In genomic region chr3:58169786-58170185, GRCm38 (mm10) we compare ENCODE assay signal across 24 mouse cellular contexts.
DNase-seq lines count a peak whose midpoint lies in the region; ATAC-seq and TF ChIP-seq lines count a peak whose summit lies in the region.
"Had no signal": no experiment of that assay in that cellular context is flagged by ENCODE, and none has a peak within 500 bp of the region (broad histone marks: within the 10 kb centered on the region; RNA-seq: fewer than 3 reads in every experiment).

No protein-coding gene starts in this region.

- H3K4me3 ChIP-seq in heart, embryonic 10.5 days = no peak overlapping the region
- no peak overlapping the region for H3K4me3 ChIP-seq in midbrain, embryonic 11.5 days (ENCODE audit: low read depth, low read length)
- H3K4me3 ChIP-seq in midbrain, postnatal 0 days (ENCODE audit: low read depth, low read length) = no peak overlapping the region
- H3K4me3 ChIP-seq: embryonic facial prominence, embryonic 10.5 days; embryonic facial prominence, embryonic 12.5 days; forebrain, embryonic 13.5 days; forebrain, embryonic 15.5 days had no signal

- intact Hi-C loops in left cerebral cortex, postnatal 25 days (cut with DNase I) = loop anchor here (10.0 kb wide), 1 partner anchor 85 kb away; no protein-coding TSS in a partner anchor

- 87% methylated on average over 6 of the region's 6 CpGs for WGBS in heart, embryonic 10.5 days
- WGBS in midbrain, embryonic 11.5 days = 77% methylated on average over 6 of the region's 6 CpGs
- 76% methylated on average over 6 of the region's 6 CpGs for WGBS in midbrain, postnatal 0 days

- no peak for TF ChIP-seq CTCF in midbrain, postnatal 0 days (IDR thresholded peaks at IDR 0.05)

- H3K27me3 ChIP-seq in heart, embryonic 10.5 days (ENCODE audit: insufficient read depth, poor library complexity, severe bottlenecking) = no peaks in the 10 kb centered on the region
- no peaks in the 10 kb centered on the region for H3K27me3 ChIP-seq in midbrain, embryonic 11.5 days (ENCODE audit: control insufficient read depth, insufficient read depth, low read length)
- no peaks in the 10 kb centered on the region for H3K27me3 ChIP-seq in midbrain, postnatal 0 days (ENCODE audit: insufficient read depth, low read length)
- H3K27me3 ChIP-seq: CH12.LX; embryonic facial prominence, embryonic 12.5 days; forebrain, embryonic 13.5 days; forebrain, embryonic 15.5 days; Patski had no signal

- peak; percentile 40; the same call in 1 of the 2 replicates for ATAC-seq in midbrain, embryonic 11.5 days (ENCODE audit: low FRiP score)
- no peak for ATAC-seq in midbrain, postnatal 0 days (ENCODE audit: low FRiP score)
- ATAC-seq: activated CD4-positive, CD25-positive, alpha-beta regulatory T cell, adult 4 months; CD4-positive, CD25-positive, alpha-beta regulatory T cell, adult 4 months; forebrain, embryonic 13.5 days; forebrain, embryonic 15.5 days; Patski had no signal

- no peaks in the 10 kb centered on the region for H3K9me3 ChIP-seq in heart, embryonic 10.5 days
- H3K9me3 ChIP-seq in midbrain, embryonic 11.5 days (ENCODE audit: control insufficient read depth, low read length) = no peaks in the 10 kb centered on the region
- no peaks in the 10 kb centered on the region for H3K9me3 ChIP-seq in midbrain, postnatal 0 days (ENCODE audit: low read length)
- H3K9me3 ChIP-seq: embryonic facial prominence, embryonic 10.5 days; embryonic facial prominence, embryonic 12.5 days; forebrain, embryonic 13.5 days; forebrain, embryonic 15.5 days; G1E had no signal

- H3K9ac ChIP-seq in midbrain, embryonic 11.5 days (ENCODE audit: low read length) = no peak overlapping the region
- no peak overlapping the region for H3K9ac ChIP-seq in midbrain, postnatal 0 days (replicated peaks; ENCODE audit: low read length, poor library complexity, severe bottlenecking)
- H3K9ac ChIP-seq: embryonic facial prominence, embryonic 12.5 days; forebrain, embryonic 13.5 days; forebrain, embryonic 15.5 days had no signal

- no peaks in the 10 kb centered on the region for H3K36me3 ChIP-seq in heart, embryonic 10.5 days
- no peaks in the 10 kb centered on the region for H3K36me3 ChIP-seq in midbrain, embryonic 11.5 days (ENCODE audit: control insufficient read depth, insufficient read depth, low read length)
- H3K36me3 ChIP-seq in midbrain, postnatal 0 days (ENCODE audit: insufficient read depth, low read length) = no peaks in the 10 kb centered on the region
- H3K36me3 ChIP-seq: embryonic facial prominence, embryonic 10.5 days; embryonic facial prominence, embryonic 12.5 days; forebrain, embryonic 15.5 days; G1E had no signal

- peak; percentile 10 for DNase-seq in heart, embryonic 10.5 days (ENCODE audit: low spot score)
- no peak for DNase-seq in heart, adult 8-10 months (ENCODE audit: low spot score)
- DNase-seq in midbrain, embryonic 11.5 days (ENCODE audit: low spot score, missing footprints) = no peak
- no peak for DNase-seq in midbrain, postnatal 0 days (ENCODE audit: low spot score)
- peak; percentile 18 for DNase-seq in 3T3-L1 (ENCODE audit: low read depth, low spot score)
- no peak for DNase-seq in left cerebral cortex, postnatal 25 days (ENCODE audit: low spot score in 2 of 2)
- DNase-seq: adrenal gland, adult 8-10 months; adrenal gland, postnatal 14 days; adrenal gland, postnatal 36 days; B cell, adult 2 months; cerebellum, adult 11-12 months; cerebellum, adult 2 months; cerebellum, adult 9-10 months; cerebellum, postnatal 10 days; cerebellum, postnatal 25 days had no signal

- no peak overlapping the region for H3K4me2 ChIP-seq in midbrain, embryonic 11.5 days
- H3K4me2 ChIP-seq in midbrain, postnatal 0 days (ENCODE audit: low read depth, low read length, poor library complexity, severe bottlenecking) = no peak overlapping the region
- H3K4me2 ChIP-seq: embryonic facial prominence, embryonic 12.5 days; forebrain, embryonic 13.5 days; forebrain, embryonic 15.5 days had no signal

- H3K27ac ChIP-seq in heart, embryonic 10.5 days = no peak overlapping the region
- H3K27ac ChIP-seq in midbrain, embryonic 11.5 days (ENCODE audit: low read depth, low read length) = no peak overlapping the region
- H3K27ac ChIP-seq in midbrain, postnatal 0 days (ENCODE audit: low read depth, low read length) = no peak overlapping the region
- H3K27ac ChIP-seq: embryonic facial prominence, embryonic 10.5 days; embryonic facial prominence, embryonic 12.5 days; forebrain, embryonic 13.5 days had no signal

- peaks cover 22% of the 10 kb centered on the region for H3K4me1 ChIP-seq in heart, embryonic 10.5 days
- H3K4me1 ChIP-seq in midbrain, embryonic 11.5 days (ENCODE audit: control insufficient read depth, insufficient read depth, low read length) = no peaks in the 10 kb centered on the region; the same call in 1 of the 2 replicates
- no peaks in the 10 kb centered on the region; the same call in 1 of the 2 replicates for H3K4me1 ChIP-seq in midbrain, postnatal 0 days (ENCODE audit: insufficient read depth, low read length)
- H3K4me1 ChIP-seq: embryonic facial prominence, embryonic 12.5 days had no signal

Comparison
In these comparisons a context has a peak if more than half of its experiments do, and no peak if none do; other contexts are left out.
1. DNase-seq: peak in heart, embryonic 10.5 days (single experiment) and 3T3-L1 (single experiment); none in heart, adult 8-10 months (single experiment), midbrain, embryonic 11.5 days (single experiment), midbrain, postnatal 0 days (single experiment) and left cerebral cortex, postnatal 25 days (0 of 2).